Mouse (Mus musculus) frontal cortex, adult (tissue): Measurements from ENCODE around the gene Ambn.
A peak's percentile ranks its signal among the peaks of the same experiment; 100 is the strongest.

Experiments
- ATAC-seq: cut with Nextera tagmentation; 2 replicates; pipeline ENCODE4 v1.9.2; 2017; ENCODE audit warnings: mild to moderate bottlenecking, moderate library complexity, mixed read lengths; ENCODE audit not compliant: low TSS enrichment

Gene Ambn

DNA sequence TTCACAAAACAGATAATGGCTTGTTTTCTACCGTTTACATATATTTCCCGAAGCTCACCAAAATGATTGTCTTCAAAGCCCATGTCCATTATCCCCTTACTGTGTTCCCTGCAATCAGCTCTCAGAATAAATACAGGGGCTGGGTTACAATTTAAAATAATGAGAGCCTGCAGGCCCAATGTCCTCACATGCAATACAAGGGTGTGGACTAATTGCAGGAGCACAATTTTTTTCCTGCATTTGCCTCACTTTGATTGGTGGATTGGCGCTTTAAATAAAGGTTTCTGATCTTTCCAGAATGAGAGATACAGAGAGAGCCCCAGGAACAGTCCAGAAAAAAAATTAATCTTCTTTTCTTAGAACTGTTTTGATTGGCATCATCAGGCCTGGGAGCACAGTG is at the start of gene Ambn:
Ambn (plus strand) TSS at position 301 of the 400 bp plus-strand sequence.
- no peak for ATAC-seq

DNA sequence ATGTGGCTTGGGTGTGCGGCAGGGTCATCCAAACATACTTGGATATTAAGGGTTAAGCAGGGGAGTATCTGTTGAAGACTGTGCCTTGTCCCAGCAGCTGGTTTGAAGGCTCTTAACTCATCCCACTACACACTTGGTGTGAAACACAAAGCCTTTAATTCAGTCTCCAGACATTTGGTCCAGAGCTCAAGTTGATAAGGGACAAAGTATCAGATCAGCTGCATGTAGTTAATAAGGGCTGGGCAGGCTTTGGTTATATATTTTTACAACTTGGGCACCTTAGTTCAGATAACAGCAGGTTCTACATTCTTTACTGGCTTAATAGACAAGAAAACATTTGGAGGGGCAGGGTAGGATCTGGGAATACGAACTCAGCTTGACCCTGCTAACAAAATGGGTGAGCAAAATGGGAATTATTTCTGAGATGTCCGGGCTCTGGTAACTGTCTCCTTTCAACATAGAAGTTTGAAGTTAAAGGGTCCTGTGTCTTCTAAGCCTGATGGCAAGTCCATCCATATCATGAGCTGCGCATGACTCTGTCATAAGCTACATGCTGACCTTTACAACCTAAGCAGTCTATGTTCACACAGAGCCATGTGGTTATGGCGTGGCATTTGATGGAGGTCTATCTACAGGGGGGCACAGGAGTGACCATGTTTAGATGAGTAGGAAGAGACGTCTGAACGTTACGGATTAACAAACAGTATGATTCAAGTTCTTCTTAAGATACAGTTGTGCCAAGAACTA is 35.3 kb upstream of the Ambn start:
- no peak for ATAC-seq

DNA sequence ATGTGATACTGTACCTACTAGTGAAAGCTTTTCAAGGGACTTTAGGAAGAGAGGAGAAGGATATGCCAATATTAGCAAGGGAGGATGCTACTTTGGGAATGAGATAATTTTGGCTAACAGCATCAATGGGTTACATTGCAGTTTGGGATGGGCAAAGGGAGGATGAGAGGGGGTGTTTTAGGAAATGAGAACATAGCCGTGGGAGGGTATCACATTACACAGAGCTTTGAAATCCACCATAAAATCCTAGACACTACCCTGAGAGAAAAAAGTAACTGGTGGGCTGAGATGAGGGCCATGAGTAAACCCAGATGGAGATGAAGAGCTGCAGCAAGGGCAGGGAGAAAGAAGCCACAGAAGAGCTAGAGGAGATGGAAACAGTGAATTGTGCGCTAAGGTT is 30.9 kb upstream of the Ambn start:
- ATAC-seq: peak; percentile 99

DNA sequence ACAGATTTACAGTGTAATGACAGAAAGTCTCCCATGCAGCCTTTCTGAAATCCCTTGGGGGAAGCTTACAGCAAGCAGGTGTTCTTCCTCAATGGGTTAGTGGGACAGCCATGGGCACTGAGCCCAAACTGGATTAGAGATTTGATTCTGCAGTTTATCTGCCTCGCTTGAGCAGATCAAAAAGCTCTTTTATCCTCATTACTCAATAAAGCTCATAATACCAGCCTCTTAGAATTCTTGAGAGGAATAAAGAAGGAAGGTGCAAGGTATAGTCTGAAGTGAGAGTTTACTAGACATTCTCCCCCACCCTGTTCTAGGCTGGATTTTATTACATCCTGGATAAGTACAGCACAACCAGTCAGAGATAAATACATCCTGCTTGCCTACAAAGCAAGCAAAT is 29.0 kb upstream of the Ambn start:
- no peak for ATAC-seq

DNA sequence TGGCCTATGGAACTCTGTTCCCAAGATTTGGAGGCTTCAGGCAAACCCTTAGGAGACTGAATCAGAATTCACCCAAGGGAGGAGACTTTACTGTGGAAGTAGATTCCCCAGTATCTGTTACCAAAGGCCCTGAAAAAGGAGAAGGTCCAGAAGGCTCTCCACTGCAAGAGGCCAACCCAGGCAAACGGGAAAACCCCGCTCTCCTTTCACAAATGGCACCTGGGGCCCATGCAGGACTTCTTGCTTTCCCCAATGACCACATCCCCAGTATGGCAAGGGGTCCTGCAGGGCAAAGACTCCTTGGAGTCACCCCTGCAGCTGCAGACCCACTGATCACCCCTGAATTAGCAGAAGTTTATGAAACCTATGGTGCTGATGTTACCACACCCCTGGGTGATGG is 11.7 kb downstream of the Ambn start:
- no peak for ATAC-seq

DNA sequence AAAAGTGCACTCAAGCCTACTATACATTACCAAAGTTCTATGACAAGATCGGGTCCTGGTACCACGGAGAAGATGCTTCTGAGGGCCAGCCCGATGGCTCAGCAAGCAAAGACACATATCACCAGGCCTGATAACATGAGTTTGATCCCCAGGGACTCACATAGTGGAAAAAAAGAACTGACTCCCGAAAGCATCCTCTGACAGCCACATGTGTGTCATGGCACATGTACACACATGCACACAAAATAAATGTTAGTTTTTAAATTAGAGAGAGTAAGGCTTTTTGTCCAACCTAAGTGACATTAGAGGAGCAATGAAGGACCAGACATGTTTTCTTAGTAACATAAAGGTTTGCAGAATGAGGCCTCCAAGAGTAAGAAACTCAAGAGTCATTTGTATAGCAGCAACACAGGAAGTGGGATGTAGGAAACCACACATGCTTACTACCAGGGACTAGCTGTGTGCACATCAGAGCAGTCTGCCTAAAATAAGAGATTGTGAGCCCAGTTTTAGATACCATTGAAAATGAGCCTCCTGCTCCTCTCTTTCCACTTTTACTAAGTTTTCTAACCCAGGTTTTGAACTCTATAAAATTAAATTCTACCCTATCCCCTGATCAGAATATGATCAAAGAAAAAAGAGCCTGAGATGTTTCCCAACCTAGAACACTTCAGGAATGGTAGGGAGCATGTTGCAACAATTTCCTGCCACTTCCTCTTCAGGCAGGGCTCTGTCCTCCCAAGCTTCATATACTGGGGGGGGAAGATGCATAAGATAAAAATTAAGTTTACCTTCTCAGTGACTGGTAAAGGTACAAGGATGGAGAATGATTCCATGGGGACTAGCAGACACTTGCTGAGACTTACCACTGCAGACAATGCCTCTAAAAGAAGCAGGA is 13.3 kb downstream of the Ambn start:
- ATAC-seq: no peak

DNA sequence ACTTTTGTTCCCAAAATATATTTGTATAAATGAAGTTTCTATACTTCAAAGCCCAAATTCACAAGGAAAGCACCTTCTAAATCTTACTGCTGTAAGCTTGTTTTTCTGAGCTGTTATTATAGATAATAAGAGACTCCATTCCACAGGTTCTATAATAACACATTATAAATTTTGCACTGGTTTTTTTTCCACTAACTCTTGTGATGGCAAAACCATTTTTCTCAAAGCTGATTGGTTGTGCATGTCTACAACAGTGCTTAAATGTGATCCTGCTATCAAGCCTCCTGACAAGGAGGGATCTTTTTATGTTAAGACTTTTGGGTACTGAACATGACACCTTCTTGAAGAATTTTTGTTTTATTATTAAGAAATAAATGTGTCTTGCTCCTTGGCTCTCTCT is 31.9 kb downstream of the Ambn start, which contains the start of gene Enam:
Enam (plus strand) TSS at position 301 of the 400 bp plus-strand sequence.
- ATAC-seq: no peak

DNA sequence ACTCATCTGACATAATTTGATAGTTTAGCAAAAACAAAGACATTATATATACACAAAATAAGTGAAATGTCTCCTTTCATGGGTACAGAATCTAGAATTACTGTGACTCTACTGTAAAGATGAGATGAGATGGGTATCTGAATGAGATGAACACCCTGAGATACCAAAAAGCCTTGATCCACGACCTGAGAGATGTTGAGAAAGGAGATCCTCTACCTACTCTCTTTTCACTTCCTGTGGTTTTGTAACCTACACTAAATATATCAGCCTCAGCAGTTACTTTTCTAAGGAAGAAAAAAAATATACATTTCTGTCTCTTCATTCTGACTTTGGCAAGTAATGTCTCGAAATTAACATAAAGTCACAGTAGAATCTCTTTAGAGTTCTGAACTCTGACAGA is 33.2 kb downstream of the Ambn start:
- no peak for ATAC-seq

DNA sequence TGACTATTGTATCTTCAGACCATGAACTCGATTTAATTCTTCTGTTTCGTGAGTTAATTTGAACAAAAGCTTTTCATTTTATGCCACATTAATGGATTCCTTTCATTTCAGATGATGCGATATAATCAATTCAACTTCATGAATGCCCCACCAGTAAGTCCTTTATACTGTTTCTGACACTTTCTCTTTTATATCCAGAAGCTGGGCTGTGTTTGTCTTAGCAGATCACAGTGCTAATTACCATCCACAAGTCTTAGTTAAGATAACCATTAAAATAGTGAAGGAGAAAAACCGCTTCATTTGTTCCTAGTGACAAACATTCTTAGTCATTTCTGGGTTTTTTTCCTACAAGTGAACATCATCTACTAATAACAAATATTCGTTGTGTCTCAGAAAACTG is 35.3 kb downstream of the Ambn start:
- no peak for ATAC-seq

DNA sequence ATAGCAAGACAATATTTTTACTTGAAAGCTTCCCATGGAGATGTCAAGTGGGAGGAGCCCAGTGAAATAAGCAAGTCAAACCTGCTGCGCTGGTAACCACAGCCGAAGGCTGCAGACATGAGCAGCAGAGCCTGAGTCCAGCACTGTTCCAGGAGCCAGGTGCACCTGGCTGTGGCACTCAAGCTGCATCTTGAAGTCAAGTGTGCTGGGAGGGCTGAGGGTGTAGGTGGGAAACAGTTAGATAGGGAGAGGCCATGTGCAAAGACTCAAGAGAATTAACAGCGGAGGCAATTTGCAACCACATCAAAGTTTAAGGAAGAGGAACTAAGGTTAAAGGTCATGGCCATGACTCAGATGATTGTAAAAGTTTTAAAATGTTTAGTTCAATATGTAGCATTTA is 44.0 kb downstream of the Ambn start:
- ATAC-seq: no peak

DNA sequence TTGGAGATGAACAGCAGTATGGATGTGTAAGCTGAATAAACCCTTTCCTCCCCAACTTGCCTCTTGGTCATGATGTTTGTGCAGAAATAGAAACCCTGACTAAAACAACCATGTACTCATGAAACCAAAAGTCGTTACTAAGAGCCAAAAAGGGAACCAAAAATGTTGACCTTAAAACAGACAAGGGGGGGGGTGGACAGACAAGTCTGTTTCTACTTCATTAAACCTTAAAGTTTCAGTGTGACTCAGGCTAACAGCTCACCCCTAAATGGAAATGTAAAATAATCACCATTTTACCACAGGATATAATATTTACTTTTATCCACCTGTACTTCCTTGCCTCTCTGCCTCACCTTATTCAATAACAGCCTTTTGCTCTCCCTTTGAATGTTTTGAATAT is 52.8 kb downstream of the Ambn start:
- ATAC-seq: no peak

DNA sequence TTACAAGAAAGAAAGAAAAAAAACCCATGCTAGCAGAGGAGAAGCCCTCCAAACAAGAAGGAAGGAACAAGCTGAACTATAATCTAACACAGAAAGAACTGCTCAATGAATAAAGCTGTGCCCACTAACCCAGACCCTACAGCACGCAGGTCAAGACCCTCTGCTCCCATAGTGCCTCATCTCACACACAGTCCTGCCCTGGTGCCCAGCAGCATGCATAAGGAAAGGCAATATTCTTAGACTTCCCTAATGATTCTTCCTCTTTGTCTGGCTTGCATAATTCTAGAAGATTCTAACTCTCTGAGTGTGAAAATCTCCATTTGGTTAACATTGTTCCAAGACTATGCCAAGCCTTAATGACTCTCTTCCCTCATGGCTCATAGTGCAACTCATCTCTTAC is 53.2 kb downstream of the Ambn start:
- ATAC-seq: no peak
